Mouse (Mus musculus): ENCODE results near the gene Ppp1r26.

DNA sequence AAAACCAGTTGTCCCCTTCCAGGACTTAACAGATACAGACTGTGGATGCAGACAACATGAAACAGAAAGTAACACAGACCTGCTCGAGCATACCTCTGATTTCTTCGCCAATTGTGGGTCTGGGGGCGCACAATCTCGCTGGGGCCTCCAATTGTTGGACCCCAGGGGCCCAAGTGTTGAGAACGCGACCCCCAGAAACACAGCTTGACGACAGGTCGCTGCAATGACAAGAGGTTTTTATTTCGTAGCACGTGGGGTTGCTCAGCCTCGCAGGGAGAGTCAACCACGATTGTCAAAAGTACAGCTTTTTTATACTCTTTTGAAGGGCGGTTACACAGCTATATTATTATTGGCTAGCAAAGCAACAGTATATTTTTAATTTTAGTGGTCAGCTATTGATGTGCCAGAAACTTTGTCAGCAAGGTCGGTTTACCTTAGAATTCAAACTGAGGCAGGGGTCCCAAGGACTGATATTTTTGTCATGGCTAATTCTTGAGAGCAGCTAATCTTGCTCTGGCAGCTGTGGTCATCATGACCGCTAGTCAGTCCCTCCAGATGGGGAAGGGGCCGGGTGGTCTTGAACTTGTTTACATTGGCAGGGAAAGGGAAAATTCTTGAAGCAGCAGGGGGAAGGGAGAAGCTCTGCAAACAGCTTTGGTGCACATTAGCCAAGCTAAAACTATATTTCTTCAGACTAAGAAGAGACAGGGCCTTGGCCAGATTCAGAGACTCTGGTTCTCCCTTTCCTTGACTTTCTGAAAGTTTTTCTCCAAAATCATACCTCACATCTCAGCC is 49.4 kb downstream of the Ppp1r26 start:
- TF ChIP-seq CTCF (conservative IDR thresholded peaks at IDR 0.05; ENCODE audit: low read length) (no peak), NANOG (IDR thresholded peaks at IDR 0.05; ENCODE audit: borderline replicate concordance, low read length) (no peak)
